Mouse (Mus musculus) CH12.LX (cell line): ENCODE data around the gene Naa60. TPM values are rescaled to one million over a fixed set of nuclear protein-coding genes. Genes with fewer than 3 reads are reported as not detected.
A peak's percentile ranks its signal among the peaks of the same experiment; 100 is the strongest.

ENCODE experiments used
- DNase-seq: peaks from one replicate; pipeline ENCODE4 v3.0.0-alpha.2; 2013; ENCODE audit errors: extremely low read depth
- H3K27ac ChIP-seq: 2 replicates; pipeline ENCODE4 v1.5.1; 2012; ENCODE audit warnings: low read depth, mild to moderate bottlenecking, control low read depth, moderate library complexity; ENCODE audit not compliant: insufficient read depth
- H3K27me3 ChIP-seq: replicated peaks from 2 replicates; pipeline ENCODE3; 2012; ENCODE audit warnings: inconsistent platforms
- H3K36me3 ChIP-seq, 2 experiments: replicated peaks in 1 of 2; 2 replicates each; pipeline versions ENCODE3 to v1.6.1; 2012; ENCODE audit warnings: inconsistent platforms in 1 of 2, low read length in 1 of 2, mild to moderate bottlenecking in 1 of 2, mixed read lengths in 1 of 2, moderate library complexity in 1 of 2; ENCODE audit not compliant: control insufficient read depth in 1 of 2, insufficient read depth in 1 of 2
- H3K4me1 ChIP-seq, 2 experiments: 2 replicates each; pipeline ENCODE4 v1.6.1; 2012; ENCODE audit warnings: inconsistent platforms in 1 of 2, moderate library complexity in 1 of 2; ENCODE audit not compliant: insufficient read depth in 2 of 2, control insufficient read depth in 1 of 2
- H3K4me2 ChIP-seq: 2 replicates; pipeline ENCODE4 v1.6.1; 2012; ENCODE audit warnings: low read depth, mild to moderate bottlenecking, control low read depth; ENCODE audit not compliant: poor library complexity, insufficient read depth, severe bottlenecking
- H3K4me3 ChIP-seq, 3 experiments: fragments of 150-350 bp in 1 of 3; sonication (generic) in 1 of 3; replicated peaks in 1 of 3; 2 replicates each; pipeline versions ENCODE3 to v1.5.1; 2011 to 2012; ENCODE audit warnings: low read depth in 2 of 3, low read length in 2 of 3, mild to moderate bottlenecking in 2 of 3, moderate library complexity in 2 of 3, control low read depth in 1 of 3, improper control_type of control experiment in 1 of 3, inconsistent platforms in 1 of 3, mixed read lengths in 1 of 3; ENCODE audit not compliant: poor library complexity in 1 of 3
- H3K79me2 ChIP-seq: replicated peaks from 2 replicates; pipeline ENCODE4 v1.6.1; 2012; ENCODE audit warnings: mild to moderate bottlenecking, moderate library complexity; ENCODE audit not compliant: control insufficient read depth, poor library complexity, insufficient read depth, severe bottlenecking; ENCODE audit errors: extremely low read depth
- H3K9ac ChIP-seq: 2 replicates; pipeline ENCODE4 v1.6.1; 2012; ENCODE audit warnings: low read depth, mild to moderate bottlenecking, control low read depth, moderate library complexity; ENCODE audit not compliant: insufficient read depth
- H3K9me3 ChIP-seq: replicated peaks from 2 replicates; pipeline ENCODE3; 2012; ENCODE audit warnings: low read length, inconsistent platforms, mixed read lengths
- CHD2 ChIP-seq: IDR thresholded peaks from 2 replicates; pipeline ENCODE4 v1.6.1; 2011; ENCODE audit warnings: low read length, improper control_type of control experiment
- EP300 ChIP-seq: IDR thresholded peaks from 2 replicates; pipeline ENCODE4 v1.6.1; 2011; ENCODE audit warnings: low read length, improper control_type of control experiment
- IRF4 ChIP-seq: IDR thresholded peaks from 2 replicates; pipeline ENCODE4 v1.6.1; 2014; ENCODE audit warnings: low read depth, mild to moderate bottlenecking, inconsistent platforms, low read length, improper control_type of control experiment
- JUN ChIP-seq: IDR thresholded peaks from 2 replicates; pipeline ENCODE4 v1.6.1; 2011; ENCODE audit warnings: low read depth, mild to moderate bottlenecking, low read length, improper control_type of control experiment, moderate library complexity; ENCODE audit not compliant: insufficient read depth
- JUND ChIP-seq: conservative IDR thresholded peaks from 2 replicates; pipeline ENCODE4 v1.6.1; 2011; ENCODE audit warnings: low read depth, low read length, improper control_type of control experiment
- MEF2A ChIP-seq: IDR thresholded peaks from 2 replicates; pipeline ENCODE4 v1.6.1; 2014; ENCODE audit warnings: low read depth, mild to moderate bottlenecking, inconsistent platforms, low read length, improper control_type of control experiment, borderline replicate concordance
- MYC ChIP-seq: IDR thresholded peaks from 2 replicates; pipeline ENCODE4 v1.6.1; 2011; ENCODE audit warnings: low read depth, mild to moderate bottlenecking, improper control_type of control experiment, low read length
- NRF1 ChIP-seq: IDR thresholded peaks from 2 replicates; pipeline ENCODE4 v1.6.1; 2014; ENCODE audit warnings: low read depth, mild to moderate bottlenecking, inconsistent platforms, low read length, improper control_type of control experiment, moderate library complexity
- PAX5 ChIP-seq: IDR thresholded peaks from 2 replicates; pipeline ENCODE4 v1.6.1; 2012; ENCODE audit warnings: low read length, inconsistent platforms, mixed read lengths
- POLR2A ChIP-seq: IDR thresholded peaks from 2 replicates; pipeline ENCODE4 v1.6.1; 2011; ENCODE audit warnings: low read depth, mild to moderate bottlenecking, improper control_type of control experiment, low read length
- POLR2AphosphoS2 ChIP-seq: IDR thresholded peaks from 2 replicates; pipeline ENCODE4 v1.6.1; 2011; ENCODE audit warnings: low read depth, low read length, improper control_type of control experiment
- RAD21 ChIP-seq: IDR thresholded peaks from 2 replicates; pipeline ENCODE4 v1.6.1; 2011; ENCODE audit warnings: low read depth, mild to moderate bottlenecking, low read length, improper control_type of control experiment, moderate library complexity
- RCOR1 ChIP-seq: conservative IDR thresholded peaks from 2 replicates; pipeline ENCODE4 v1.6.1; 2012; ENCODE audit warnings: low read depth, mild to moderate bottlenecking, inconsistent platforms, low read length, improper control_type of control experiment
- SMC3 ChIP-seq: IDR thresholded peaks from 2 replicates; pipeline ENCODE4 v1.6.1; 2011; ENCODE audit warnings: low read depth, low read length, improper control_type of control experiment
- TBP ChIP-seq: conservative IDR thresholded peaks from 2 replicates; pipeline ENCODE4 v1.6.1; 2011; ENCODE audit warnings: low read depth, low read length, improper control_type of control experiment
- TCF12 ChIP-seq: IDR thresholded peaks from 2 replicates; pipeline ENCODE4 v1.6.1; 2014; ENCODE audit warnings: low read depth, mild to moderate bottlenecking, inconsistent platforms, low read length, improper control_type of control experiment
- ZMIZ1 ChIP-seq: IDR thresholded peaks from 2 replicates; pipeline ENCODE4 v1.6.1; 2012; ENCODE audit warnings: low read depth, mild to moderate bottlenecking, inconsistent platforms, low read length, improper control_type of control experiment
- dilution Hi-C: fragments of 300-500 bp; cut with MboI; formaldehyde crosslinking; loops from 2 replicates; pipeline ENCODE4 v1.14.3; 2020; ENCODE audit warnings: low sequenced_read_pairs; ENCODE audit not compliant: extremely low pct_unique_long_range_greater_than_20kb, extremely low pct_ligation_motif_present
- in situ Hi-C: fragments of 300-500 bp; cut with MboI; formaldehyde crosslinking; loops from 3 replicates; pipeline ENCODE4 v1.14.3; 2019; ENCODE audit warnings: low sequenced_read_pairs, low pct_ligation_motif_present, low pct_unique_long_range_greater_than_20kb, mixed read lengths
- polyA plus RNA-seq: library from polyadenylated mRNA; unstranded; fragments of >175 nt; gene quantifications from 2 replicates; pipeline ENCODE4 v1.2.1, GENCODE M21; 2012; ENCODE audit warnings: low read depth; ENCODE audit not compliant: insufficient read length
- total RNA-seq, 2 experiments: library from RNA; depleted of rRNA; stranded (reverse); fragments of 300-350 nt in 1 of 2; fragments of >200 nt in 1 of 2; gene quantifications; 2 replicates each; pipeline ENCODE4 v1.2.3; 2012 to 2014

Naa60 gene
- total and polyA plus RNA-seq, 3 experiments: 26.4 to 81.5 (median 31.9) TPM

DNA sequence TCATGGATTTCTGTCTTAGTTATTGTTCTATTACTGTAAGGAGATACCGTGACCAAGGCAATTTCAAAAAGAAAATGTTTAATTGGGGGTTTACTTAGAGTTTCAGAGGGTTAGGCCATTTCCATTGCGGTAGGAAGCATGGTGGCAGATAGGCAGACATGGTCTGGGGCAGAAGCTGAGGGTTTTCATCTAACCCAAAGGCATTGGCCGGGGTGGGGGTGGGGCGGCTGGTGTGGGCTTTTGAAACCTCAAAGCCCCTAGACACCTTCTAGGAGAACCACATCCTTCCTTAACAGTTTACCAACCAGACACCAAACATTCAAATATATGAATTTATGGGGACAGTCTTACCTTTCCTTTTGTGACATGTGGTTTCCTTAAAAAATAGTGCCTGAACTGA, 12.9 kb upstream of the Naa60 start:
- Histone ChIP-seq H3K27me3 (no peaks in the 10 kb centered on the region), H3K4me3 (no peak overlapping the region), H3K27ac (no peak overlapping the region), H3K9ac (no peak overlapping the region), H3K36me3 (peaks cover 10 to 28% of the 10 kb centered on the region in 2 experiments), H3K79me2 (0 out of 2 replicates have a peak, but pooled peaks cover 2% of the 10 kb centered on the region), H3K9me3 (no peaks in the 10 kb centered on the region), H3K4me1 (peaks cover 2 to 5% of the 10 kb centered on the region in 2 experiments; a peak in 1 of 4 replicates), H3K4me2 (no peak overlapping the region)
- DNase-seq: peak; percentile 14
- in situ Hi-C loops: no loop called here
- TF ChIP-seq CHD2: no peak
- TF ChIP-seq SMC3: no peak
- no peak for TF ChIP-seq NRF1
- no peak for TF ChIP-seq MYC
- TF ChIP-seq TBP: no peak
- no peak for TF ChIP-seq MEF2A
- TF ChIP-seq POLR2AphosphoS2: no peak
- no peak for TF ChIP-seq POLR2A
- TF ChIP-seq RCOR1: no peak
- TF ChIP-seq RAD21: no peak
- no peak for TF ChIP-seq ZMIZ1
- TF ChIP-seq IRF4: no peak
- no peak for TF ChIP-seq JUN
- no peak for TF ChIP-seq JUND
- no peak for TF ChIP-seq TCF12
- dilution Hi-C loops: no loop called here

DNA sequence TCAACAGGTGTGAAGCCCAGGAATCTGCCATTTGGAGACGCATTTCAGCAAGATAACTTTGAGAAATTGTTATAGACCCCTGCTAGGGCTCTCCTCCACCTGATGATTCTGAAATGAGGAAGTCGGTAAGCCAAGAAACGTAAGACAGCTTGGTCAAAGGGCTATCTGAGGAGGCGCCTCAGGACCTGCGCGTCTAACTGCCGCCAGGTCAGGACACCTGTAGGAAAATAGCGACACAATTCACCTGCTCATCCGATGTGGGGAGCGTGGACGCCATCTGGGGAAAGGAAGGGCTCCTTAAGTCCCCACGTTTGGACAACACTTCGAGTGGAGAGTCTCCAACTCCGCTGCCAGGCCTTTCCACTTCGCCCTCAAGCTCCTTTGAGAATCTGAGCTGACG, 360 bp upstream of the Naa60 start:
- no peak overlapping the region for H3K27ac ChIP-seq
- peaks cover 8% of the 10 kb centered on the region for H3K79me2 ChIP-seq
- TF ChIP-seq EP300 (no peak), SMC3 (no peak), RAD21 (no peak), PAX5 (no peak)
- H3K27me3 ChIP-seq: no peaks in the 10 kb centered on the region
- dilution Hi-C loops (no loop called here), in situ Hi-C loops (no loop called here)
- H3K4me3 ChIP-seq: peak overlapping the region; percentile 62 to 92 (median 65)
- peaks cover 16 to 40% of the 10 kb centered on the region in 2 experiments for H3K36me3 ChIP-seq
- peak overlapping the region; percentile 57 for H3K9ac ChIP-seq
- peak overlapping the region; percentile 52 for H3K4me2 ChIP-seq
- no peaks in the 10 kb centered on the region for H3K9me3 ChIP-seq
- DNase-seq: no peak
- H3K4me1 ChIP-seq: peaks cover 2 to 31% of the 10 kb centered on the region in 2 experiments; a peak in 2 of 4 replicates
